Comparison of ENCODE assay signal across 22 mouse cellular contexts in genomic region chr6:23723697-23724096, GRCm38 (mm10).
DNase-seq lines count a peak whose midpoint lies in the region; ATAC-seq and TF ChIP-seq lines count a peak whose summit lies in the region.
"Had no signal": no experiment of that assay in that cellular context is flagged by ENCODE, and none has a peak within 500 bp of the region (broad histone marks: within the 10 kb centered on the region; RNA-seq: fewer than 3 reads in every experiment).

No protein-coding gene starts in this region.

- no peak for TF ChIP-seq CTCF in intestine, postnatal 0 days (IDR thresholded peaks at IDR 0.05; ENCODE audit: low read depth)

- H3K4me2 ChIP-seq in intestine, embryonic 16.5 days (ENCODE audit: low read depth, low read length) = no peak overlapping the region
- no peak overlapping the region for H3K4me2 ChIP-seq in intestine, postnatal 0 days (replicated peaks; ENCODE audit: low read depth)
- H3K4me2 ChIP-seq in hindbrain, embryonic 16.5 days (ENCODE audit: low read length) = no peak overlapping the region

- no peak overlapping the region for H3K27ac ChIP-seq in intestine, embryonic 16.5 days (ENCODE audit: low read length)
- no peak overlapping the region for H3K27ac ChIP-seq in intestine, postnatal 0 days (ENCODE audit: low read depth, low read length)
- no peak overlapping the region for H3K27ac ChIP-seq in forebrain, embryonic 10.5 days
- no peak overlapping the region for H3K27ac ChIP-seq in hindbrain, embryonic 16.5 days (ENCODE audit: low read depth, low read length)

- 84% methylated on average over 4 of the region's 4 CpGs for WGBS in intestine, embryonic 16.5 days
- WGBS in intestine, postnatal 0 days = 70% methylated on average over 4 of the region's 4 CpGs
- WGBS in forebrain, embryonic 10.5 days = 87% methylated on average over 4 of the region's 4 CpGs
- WGBS in hindbrain, embryonic 16.5 days = 87% methylated on average over 4 of the region's 4 CpGs

- H3K9ac ChIP-seq in intestine, embryonic 16.5 days (ENCODE audit: low read depth, low read length) = no peak overlapping the region
- H3K9ac ChIP-seq in intestine, postnatal 0 days (ENCODE audit: low read depth, low read length) = no peak overlapping the region
- H3K9ac ChIP-seq in hindbrain, embryonic 16.5 days (ENCODE audit: low read depth, low read length) = no peak overlapping the region

- no peak for DNase-seq in layer of hippocampus, adult 9-11 months
- no peak for DNase-seq in forebrain, embryonic 10.5 days (ENCODE audit: extremely low spot score, low spot score)
- DNase-seq: adrenal gland, adult 2 months; adrenal gland, adult 8-10 months; adrenal gland, postnatal 10 days; adrenal gland, postnatal 14 days; adrenal gland, postnatal 25 days; adrenal gland, postnatal 36 days; B cell, adult 2 months; cerebellum, adult 11 months; cerebellum, adult 11-12 months had no signal

- no peaks in the 10 kb centered on the region for H3K36me3 ChIP-seq in intestine, embryonic 16.5 days (ENCODE audit: control insufficient read depth, insufficient read depth, low read length)
- H3K36me3 ChIP-seq in intestine, postnatal 0 days (ENCODE audit: control insufficient read depth, insufficient read depth) = no peaks in the 10 kb centered on the region
- peaks cover 4% of the 10 kb centered on the region; the same call in 1 of the 2 replicates for H3K36me3 ChIP-seq in forebrain, embryonic 10.5 days (replicated peaks)
- no peaks in the 10 kb centered on the region for H3K36me3 ChIP-seq in hindbrain, embryonic 16.5 days (ENCODE audit: control insufficient read depth, insufficient read depth, low read length)
- H3K36me3 ChIP-seq: G1E had no signal

- no peaks in the 10 kb centered on the region for H3K4me1 ChIP-seq in intestine, embryonic 16.5 days (ENCODE audit: control insufficient read depth, insufficient read depth, low read length)
- no peaks in the 10 kb centered on the region for H3K4me1 ChIP-seq in intestine, postnatal 0 days (replicated peaks; ENCODE audit: control insufficient read depth, insufficient read depth, low read length)
- H3K4me1 ChIP-seq in forebrain, embryonic 10.5 days = no peaks in the 10 kb centered on the region
- H3K4me1 ChIP-seq in hindbrain, embryonic 16.5 days (ENCODE audit: control insufficient read depth, insufficient read depth, low read depth, low read length) = no peaks in the 10 kb centered on the region

- peak; percentile 42; the same call in 1 of the 2 replicates for ATAC-seq in intestine, embryonic 16.5 days
- no peak for ATAC-seq in intestine, postnatal 0 days
- peak; percentile 55 for ATAC-seq in granulocyte monocyte progenitor cell, adult 5-6 weeks (replicated peaks; ENCODE audit: poor library complexity, severe bottlenecking)
- peak; percentile 52 for ATAC-seq in megakaryocyte, adult 5-6 weeks (ENCODE audit: poor library complexity, severe bottlenecking)
- peak; percentile 86 for ATAC-seq in megakaryocyte progenitor cell, adult 5-6 weeks (replicated peaks; ENCODE audit: poor library complexity)
- ATAC-seq in hindbrain, embryonic 16.5 days = no peak
- ATAC-seq: activated CD4-positive, CD25-positive, alpha-beta regulatory T cell, adult 4 months; CD4-positive, CD25-positive, alpha-beta regulatory T cell, adult 4 months; Patski had no signal

- H3K4me3 ChIP-seq in intestine, embryonic 16.5 days (ENCODE audit: low read length) = no peak overlapping the region
- no peak overlapping the region for H3K4me3 ChIP-seq in intestine, postnatal 0 days (ENCODE audit: low read depth, low read length)
- no peak overlapping the region for H3K4me3 ChIP-seq in forebrain, embryonic 10.5 days
- H3K4me3 ChIP-seq in hindbrain, embryonic 16.5 days (ENCODE audit: low read length) = no peak overlapping the region

- no peaks in the 10 kb centered on the region for H3K27me3 ChIP-seq in intestine, embryonic 16.5 days (replicated peaks; ENCODE audit: control insufficient read depth, insufficient read depth, low read length)
- H3K27me3 ChIP-seq in intestine, postnatal 0 days (replicated peaks; ENCODE audit: control insufficient read depth, insufficient read depth, low read length) = no peaks in the 10 kb centered on the region
- no peaks in the 10 kb centered on the region for H3K27me3 ChIP-seq in forebrain, embryonic 10.5 days (ENCODE audit: poor library complexity, severe bottlenecking)
- no peaks in the 10 kb centered on the region for H3K27me3 ChIP-seq in hindbrain, embryonic 16.5 days (replicated peaks; ENCODE audit: control insufficient read depth, insufficient read depth, low read length)
- H3K27me3 ChIP-seq: CH12.LX, Patski had no signal

- H3K9me3 ChIP-seq in intestine, embryonic 16.5 days (ENCODE audit: control insufficient read depth, low read length) = no peaks in the 10 kb centered on the region
- H3K9me3 ChIP-seq in intestine, postnatal 0 days (ENCODE audit: control insufficient read depth) = no peaks in the 10 kb centered on the region
- H3K9me3 ChIP-seq in forebrain, embryonic 10.5 days = peaks cover 7% of the 10 kb centered on the region; the same call in 1 of the 2 replicates
- peaks cover 5% of the 10 kb centered on the region; the same call in 1 of the 2 replicates for H3K9me3 ChIP-seq in hindbrain, embryonic 16.5 days (ENCODE audit: control insufficient read depth, low read length)

Comparison
In these comparisons a context has a peak if more than half of its experiments do, and no peak if none do; other contexts are left out.
1. ATAC-seq: peak in intestine, embryonic 16.5 days (single experiment), granulocyte monocyte progenitor cell, adult 5-6 weeks (single experiment), megakaryocyte, adult 5-6 weeks (single experiment) and megakaryocyte progenitor cell, adult 5-6 weeks (single experiment); none in intestine, postnatal 0 days (single experiment) and hindbrain, embryonic 16.5 days (single experiment).